Mouse (Mus musculus): ENCODE results near the gene Bmp2k.

DNA sequence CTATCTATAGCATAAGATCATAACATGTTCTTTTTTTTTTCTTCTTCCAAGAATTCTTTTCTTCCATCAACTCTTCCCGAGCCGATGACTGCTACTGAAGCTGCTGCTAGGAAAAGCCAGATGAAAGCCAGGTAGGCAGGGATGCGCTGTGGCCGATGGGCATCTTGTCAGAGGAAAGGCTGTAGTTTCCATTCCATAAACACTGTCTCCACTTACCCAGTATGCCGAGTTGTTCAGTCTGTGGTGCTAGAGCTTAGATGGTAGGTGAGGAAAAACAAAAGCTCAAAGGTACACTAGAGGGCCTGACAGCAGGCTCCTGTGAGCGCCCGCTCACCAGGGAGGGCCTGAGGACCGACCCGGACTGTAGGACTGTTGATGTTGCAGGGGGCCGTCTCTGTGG, 57.3 kb downstream of the Bmp2k start:
- TF ChIP-seq CTCF (IDR thresholded peaks at IDR 0.05; ENCODE audit: low read depth) (no peak), EP300 (IDR thresholded peaks at IDR 0.05; ENCODE audit: low read depth) (no peak)
